Mouse (Mus musculus) layer of hippocampus, postnatal 10 days (tissue): ENCODE data around the gene Arrdc2. TPM values are rescaled to one million over a fixed set of nuclear protein-coding genes. Genes with fewer than 3 reads are reported as not detected.
A peak's percentile ranks its signal among the peaks of the same experiment; 100 is the strongest.

Source experiments
- DNase-seq, 2 experiments: peaks; one replicate each; pipeline ENCODE4 v3.0.0; 2021; ENCODE audit warnings: low spot score in 2 of 2
- microRNA-seq, 2 experiments: library from miRNA; unstranded; fragments of <30 nt; microRNA quantifications; one replicate each; pipeline ENCODE4 v1.2.0; 2021
- total RNA-seq, 2 experiments: library from RNA; stranded (reverse); gene quantifications; 2 replicates each; pipeline ENCODE4 v1.2.3; 2021

Gene Arrdc2
- total RNA-seq, 2 experiments from 2014 or later = 15.7 to 18.1 TPM

GRCm38 (mm10) chr8:70791294-70791701, 48.2 kb downstream of the Arrdc2 start:
- peak in 1 of 2 experiments; percentile 55 for DNase-seq

- peak in 1 of 2 experiments; percentile 36 for DNase-seq
These were observed 48.7 kb downstream of the Arrdc2 start for GRCm38 (mm10) chr8:70790846-70791245.

- DNase-seq = no peak
These were observed 50.5 kb downstream of the Arrdc2 start for GRCm38 (mm10) chr8:70789046-70789445.

- DNase-seq = no peak
These were observed 51.4 kb downstream of the Arrdc2 start for GRCm38 (mm10) chr8:70787941-70788667.

- DNase-seq = no peak
These were observed 52.5 kb downstream of the Arrdc2 start for GRCm38 (mm10) chr8:70787051-70787445.

- DNase-seq = no peak
These were observed 53.0 kb downstream of the Arrdc2 start for GRCm38 (mm10) chr8:70786291-70787050.

Small RNAs within 50 kb of the gene (microRNA-seq; reads per million reads assigned to microRNA genes)
- 16.3 to 21.4 reads per million in 2 experiments for gene Mir7240

Other genes starting within 250 kb of the Arrdc2 start
- gene Isyna1, start 245.3 kb downstream of the Arrdc2 start, total RNA-seq = 10 to 100 TPM; 56.5 to 57.8 TPM
- 100 to 1,000 TPM; 225 to 240 TPM for gene Ssbp4, start 230.8 kb downstream of the Arrdc2 start, total RNA-seq
- 1 to 10 TPM in 1 of 2 experiments, under 1 TPM in 1; 0.96 to 2.3 TPM for gene Lrrc25, start 223.6 kb downstream of the Arrdc2 start, total RNA-seq
- not detected for gene Gdf15, start 207.3 kb downstream of the Arrdc2 start, total RNA-seq
- 10 to 100 TPM; 25.8 to 31.9 TPM for gene Pgpep1, start 179.3 kb downstream of the Arrdc2 start, total RNA-seq
- 10 to 100 TPM; 72.3 to 76.5 TPM for gene Lsm4, start 166.5 kb downstream of the Arrdc2 start, total RNA-seq
- 100 to 1,000 TPM; 166 to 187 TPM for gene Jund, start 140.8 kb downstream of the Arrdc2 start, total RNA-seq
- gene Iqcn, start 136.3 kb downstream of the Arrdc2 start, total RNA-seq = under 1 TPM in 1 of 2 experiments, not detected in 1; 0.07 TPM
- not detected for gene Gm3336, start 121.2 kb downstream of the Arrdc2 start, total RNA-seq
- gene Pde4c, start 116.0 kb downstream of the Arrdc2 start, total RNA-seq = under 1 TPM; 0.51 to 0.64 TPM
- 100 to 1,000 TPM; 584 to 714 TPM for gene Rab3a, start 85.0 kb downstream of the Arrdc2 start, total RNA-seq
- gene Mpv17l2, start 78.8 kb downstream of the Arrdc2 start, total RNA-seq = 10 to 100 TPM; 45.3 to 49.9 TPM
- gene Pik3r2, start 63.0 kb downstream of the Arrdc2 start, total RNA-seq = 100 to 1,000 TPM; 170 to 174 TPM
- 100 to 1,000 TPM; 179 to 186 TPM for gene Mast3, start 34.7 kb downstream of the Arrdc2 start, total RNA-seq
- gene Il12rb1, start 31.3 kb downstream of the Arrdc2 start, total RNA-seq = under 1 TPM; 0.30 to 0.38 TPM
- 10 to 100 TPM; 25.3 to 28.3 TPM for gene Kcnn1, start 23.5 kb upstream of the Arrdc2 start, total RNA-seq
- 100 to 1,000 TPM in 1 of 2 experiments, 10 to 100 TPM in 1; 97.6 to 108 TPM for gene Ccdc124, start 34.2 kb upstream of the Arrdc2 start, total RNA-seq
- gene Slc5a5, start 53.0 kb upstream of the Arrdc2 start, total RNA-seq = 1 to 10 TPM; 5.2 to 6.9 TPM
- 100 to 1,000 TPM; 832 to 857 TPM for gene Rpl18a, start 57.7 kb upstream of the Arrdc2 start, total RNA-seq
- gene Map1s, start 66.2 kb upstream of the Arrdc2 start, total RNA-seq = 100 to 1,000 TPM in 1 of 2 experiments, 10 to 100 TPM in 1; 75.1 to 101 TPM